Mouse (Mus musculus): ENCODE data around the gene Hmga2. TPM values are rescaled to one million over a fixed set of nuclear protein-coding genes. Genes with fewer than 3 reads are reported as not detected.

Hmga2 gene
- total RNA-seq (2023) = not detected

GRCm38 (mm10) chr10:120475601-120476515 lies at the start of gene Hmga2:
TSS of gene Hmga2 (minus strand) at chr10:120476469.

Other genes starting within 250 kb of the Hmga2 start
- gene Llph, start 249.4 kb downstream of the Hmga2 start, total RNA-seq (2023) = 50.0 TPM